Mouse (Mus musculus): ENCODE data around the gene Mpig6b. TPM values are rescaled to one million over a fixed set of nuclear protein-coding genes. Genes with fewer than 3 reads are reported as not detected.

Gene Mpig6b
- total RNA-seq, 2 experiments from 2014 or later, result 0.20 TPM; not detected in 1

DNA sequence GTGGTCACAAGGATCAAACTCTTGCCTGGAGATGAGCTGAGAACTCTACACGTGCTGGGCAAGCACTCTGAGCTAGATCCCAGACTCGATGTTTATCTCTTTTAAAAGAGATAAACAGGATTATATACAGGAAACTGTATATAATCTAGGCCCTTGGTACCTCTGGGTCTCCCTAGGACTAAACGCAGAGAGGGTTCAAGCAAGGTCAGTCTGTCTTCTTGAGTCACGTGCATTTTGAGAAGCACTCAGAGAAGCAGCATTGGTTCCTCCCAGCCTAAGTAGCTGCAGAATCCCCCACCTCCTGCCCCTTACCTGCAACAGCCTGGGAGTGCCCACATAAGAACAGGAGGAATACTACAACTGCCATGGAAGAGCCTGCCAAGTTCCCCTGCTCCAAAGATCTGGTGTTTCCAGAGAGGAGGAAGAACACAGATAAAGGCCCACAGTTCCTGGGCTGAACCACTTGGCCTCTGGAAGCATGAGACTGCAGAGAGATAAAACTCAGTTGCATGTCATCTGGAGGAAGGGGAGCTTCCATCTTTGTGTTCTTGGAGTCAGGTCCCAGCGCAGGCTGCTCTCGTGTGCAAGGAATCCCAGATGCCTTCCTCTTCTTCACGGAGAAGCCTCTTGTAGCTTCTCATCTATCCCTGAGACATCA lies 19.4 kb upstream of the Mpig6b start, which contains the start of gene Ly6g6f:
TSS of gene Ly6g6f (minus strand) at position 403 of the 658 bp plus-strand sequence.
- DNase-seq, result no peak

DNA sequence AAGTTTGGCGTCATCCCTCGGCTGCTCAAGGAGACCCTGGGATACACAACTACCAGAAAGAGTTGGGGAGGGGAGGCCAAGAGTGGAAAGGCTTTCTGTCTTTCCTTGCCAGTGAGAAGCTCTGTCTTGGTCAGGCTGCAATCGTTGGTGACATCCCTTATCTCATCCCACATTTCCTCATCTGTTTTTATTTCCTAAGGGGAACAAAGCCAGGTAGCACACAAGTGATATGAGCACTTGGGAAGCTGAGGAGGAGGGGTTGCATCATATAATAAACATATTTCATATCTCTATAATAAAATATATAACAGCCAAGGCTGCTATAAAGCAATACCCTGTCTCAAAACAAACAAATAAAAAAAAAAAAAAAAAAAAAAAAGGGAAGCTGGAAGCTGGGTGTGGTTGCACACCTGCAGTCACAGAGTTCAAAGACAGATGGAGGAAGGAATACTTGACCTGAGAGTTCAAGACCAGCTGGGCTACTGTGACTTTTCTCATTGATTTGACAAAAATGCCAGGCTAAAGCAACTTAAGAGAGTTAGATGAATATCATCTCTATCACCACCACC lies 18.0 kb upstream of the Mpig6b start:
- no peak for DNase-seq

DNA sequence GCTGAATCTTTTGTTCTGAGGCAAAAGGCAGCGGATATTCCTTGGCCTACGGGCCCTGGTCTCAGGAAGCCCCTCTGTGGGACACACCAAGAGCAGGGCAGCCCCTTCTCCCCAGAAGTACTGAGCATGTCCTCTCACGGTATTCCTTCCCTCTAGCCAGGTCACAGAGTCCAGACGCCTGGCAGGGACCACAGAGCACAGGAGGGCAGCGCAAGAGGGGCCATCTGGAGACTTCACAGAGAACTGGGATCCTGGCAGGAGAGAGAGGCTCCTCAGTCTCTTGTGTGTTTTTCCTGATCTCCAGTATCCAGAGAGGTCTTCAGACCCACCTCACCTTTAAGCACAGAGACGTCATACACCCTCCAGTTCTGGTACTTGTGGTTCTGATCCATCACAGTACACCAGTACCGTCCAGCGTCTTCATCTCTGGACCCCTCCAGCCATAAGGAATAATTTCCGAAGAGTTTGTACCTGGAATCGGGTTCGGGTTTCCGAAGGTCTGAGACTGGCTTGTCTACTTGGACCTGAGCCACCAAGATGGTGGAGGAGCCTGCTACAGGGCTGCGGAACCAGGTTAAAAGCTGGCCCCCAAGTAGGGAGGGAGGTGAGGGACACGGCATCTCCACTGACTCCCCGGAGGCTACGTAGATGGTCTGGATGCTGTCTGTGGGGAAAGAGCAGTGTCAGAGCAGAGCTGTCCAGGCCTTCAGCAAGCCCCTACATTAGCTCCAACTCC lies 17.0 kb upstream of the Mpig6b start:
- DNase-seq, result no peak

DNA sequence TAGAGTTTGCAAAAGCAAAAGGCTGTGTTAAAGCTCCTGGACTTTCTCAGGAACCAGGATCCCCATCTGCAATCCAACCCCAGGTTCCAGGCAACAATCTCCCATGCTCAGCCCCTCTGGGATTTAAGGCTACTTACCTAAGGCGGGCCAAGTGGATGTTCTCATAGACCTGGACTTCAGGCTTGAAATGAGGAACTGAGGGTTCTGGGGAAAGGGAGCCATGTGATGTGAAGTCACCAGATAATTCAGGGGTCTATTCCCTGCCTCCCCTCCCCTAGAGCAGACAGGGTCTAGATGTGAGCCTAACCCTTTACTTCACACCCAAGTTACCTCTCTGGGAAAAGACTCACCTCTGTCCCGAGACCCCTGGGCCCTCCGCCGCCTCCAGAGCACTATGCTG lies 14.7 kb upstream of the Mpig6b start:
- DNase-seq, result no peak

DNA sequence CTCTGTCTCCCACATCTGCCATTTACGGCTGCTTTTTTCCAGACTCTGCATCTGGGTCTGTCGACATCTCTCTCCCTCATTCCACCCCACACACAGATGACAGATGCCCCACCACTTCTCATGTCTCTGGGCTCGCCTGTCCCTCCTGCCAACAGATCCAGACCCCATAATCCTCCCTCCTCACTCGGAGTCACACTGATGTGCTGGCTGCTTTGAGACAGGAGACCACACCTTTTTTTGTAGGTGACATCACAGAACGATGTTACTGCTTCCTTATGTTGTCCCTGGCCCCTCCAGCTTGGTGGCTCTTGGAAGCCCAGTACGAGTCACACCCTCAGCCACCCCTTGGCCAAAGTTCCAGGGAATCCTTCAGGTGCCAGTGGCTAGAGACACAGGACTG lies 14.3 kb upstream of the Mpig6b start:
- no peak for DNase-seq

DNA sequence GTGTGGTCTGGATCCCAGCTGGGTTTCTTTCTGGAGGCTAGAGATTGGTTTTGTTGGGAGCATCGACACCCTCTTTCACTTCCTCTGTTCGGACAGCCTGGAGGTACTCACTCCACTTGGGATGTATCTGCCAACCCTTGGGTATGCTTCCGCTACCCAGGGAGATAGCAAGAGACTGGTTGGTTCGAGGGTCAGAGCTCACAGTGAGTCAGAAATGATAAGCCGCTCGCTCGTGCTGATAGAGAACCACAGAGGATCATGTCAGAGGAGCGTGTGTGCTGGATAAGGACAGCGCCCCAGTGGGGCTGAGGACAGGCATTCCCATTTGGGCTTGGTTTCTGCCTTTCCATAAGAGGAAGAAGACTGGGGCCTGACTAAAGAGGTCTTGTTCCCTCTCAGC lies 13.8 kb upstream of the Mpig6b start:
- no peak for DNase-seq

DNA sequence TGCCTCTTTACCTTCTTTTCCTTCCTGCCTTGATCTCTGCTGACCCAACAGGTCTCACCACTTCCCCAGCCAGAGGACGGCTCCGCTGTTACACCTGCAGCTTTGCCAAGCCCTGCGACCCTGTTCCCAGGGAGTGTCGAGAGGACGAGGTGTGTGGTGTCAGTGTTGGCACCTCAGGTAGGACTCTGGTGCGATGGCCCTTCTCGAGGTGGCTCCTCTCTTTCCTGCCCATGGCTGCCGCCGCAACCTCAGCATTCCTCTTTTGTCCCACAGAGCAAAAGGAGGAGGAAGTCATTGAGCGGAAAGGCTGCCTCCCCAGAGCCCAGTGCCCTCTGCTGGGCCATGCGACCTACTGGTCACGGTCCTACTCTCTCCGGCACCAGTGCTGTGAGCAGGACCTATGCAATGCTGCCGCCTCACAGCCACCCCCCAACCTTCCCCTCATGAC lies 11.8 kb upstream of the Mpig6b start, which contains the start of gene Ly6g6d:
TSS of gene Ly6g6d (minus strand) at position 280 of the 448 bp plus-strand sequence.
- peak; percentile 38 for DNase-seq

DNA sequence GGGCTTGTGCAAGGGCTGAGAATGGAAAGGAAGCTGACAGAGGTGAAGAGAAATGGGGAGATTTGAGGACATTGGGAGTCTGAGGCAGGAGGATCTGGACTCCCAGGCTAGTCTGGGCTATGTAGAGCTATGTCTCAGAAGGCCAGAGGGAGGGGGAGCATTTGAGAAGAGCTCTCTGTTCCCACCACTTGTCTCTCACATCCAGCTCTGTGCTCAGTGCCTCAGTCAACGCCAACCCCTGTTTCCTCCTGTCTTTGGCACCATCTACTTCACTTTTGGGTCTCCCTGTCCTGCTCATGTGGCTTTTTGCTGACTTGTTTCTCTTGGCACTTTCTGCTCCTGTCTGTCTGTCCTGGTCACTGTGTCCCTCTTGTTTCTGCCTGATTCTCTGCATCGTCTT lies 11.3 kb upstream of the Mpig6b start:
- DNase-seq, result no peak

DNA sequence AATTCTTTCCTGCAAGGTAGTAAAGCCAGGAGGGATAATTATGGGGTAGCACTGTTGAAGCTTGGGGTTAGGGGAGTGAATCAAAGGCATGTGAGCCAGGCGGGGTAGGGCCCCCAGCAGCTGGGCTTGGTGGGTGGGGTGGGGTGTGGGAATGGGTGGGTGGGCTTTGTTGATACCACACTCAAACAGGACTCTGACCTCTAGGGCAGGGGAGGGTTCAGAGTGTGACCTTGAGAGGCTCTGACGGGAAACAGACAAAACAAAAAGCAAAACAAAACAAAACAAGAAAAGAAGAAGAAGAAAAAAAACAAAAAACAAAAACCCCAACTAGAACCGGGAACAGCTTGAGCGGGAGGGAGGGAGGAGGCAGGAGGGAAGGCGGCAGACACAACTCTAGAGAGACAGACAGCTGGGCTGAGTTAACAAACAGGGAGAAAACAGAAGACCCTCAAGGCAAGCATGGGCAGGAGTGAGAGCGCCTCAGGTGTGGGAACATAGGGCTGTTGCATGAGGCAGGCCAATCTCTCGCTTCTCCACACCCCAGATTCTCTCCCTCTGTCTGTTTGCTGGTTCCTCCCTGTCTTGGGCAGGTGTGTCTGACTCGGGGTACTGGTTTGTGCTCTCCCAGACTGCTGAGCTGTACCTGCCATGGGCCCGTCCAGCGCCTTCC lies 10.7 kb upstream of the Mpig6b start, which contains the start of gene Ly6g6e:
TSS of gene Ly6g6e (plus strand) at position 396 of the 670 bp plus-strand sequence.
- no peak for DNase-seq

DNA sequence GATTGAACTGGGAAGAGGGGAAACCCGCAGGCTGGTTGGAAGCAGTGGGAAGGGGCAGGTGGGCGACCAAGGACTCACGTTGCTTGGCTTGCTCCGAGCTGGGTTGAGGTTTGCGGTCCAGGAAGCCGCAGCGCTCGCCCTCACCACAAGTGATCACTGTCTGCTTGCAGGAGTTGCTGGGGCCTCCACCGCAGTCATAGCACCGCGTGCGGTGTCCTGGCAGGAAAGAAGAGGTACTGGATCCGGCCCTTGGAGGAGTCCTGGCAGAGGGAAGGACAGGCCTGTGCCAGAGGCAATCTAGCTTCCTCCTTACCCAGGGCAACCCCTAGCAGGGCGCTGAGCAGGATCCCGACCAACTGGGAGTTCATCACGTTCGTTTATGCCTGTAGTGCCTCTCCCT lies 8.1 kb upstream of the Mpig6b start:
- no peak for DNase-seq

DNA sequence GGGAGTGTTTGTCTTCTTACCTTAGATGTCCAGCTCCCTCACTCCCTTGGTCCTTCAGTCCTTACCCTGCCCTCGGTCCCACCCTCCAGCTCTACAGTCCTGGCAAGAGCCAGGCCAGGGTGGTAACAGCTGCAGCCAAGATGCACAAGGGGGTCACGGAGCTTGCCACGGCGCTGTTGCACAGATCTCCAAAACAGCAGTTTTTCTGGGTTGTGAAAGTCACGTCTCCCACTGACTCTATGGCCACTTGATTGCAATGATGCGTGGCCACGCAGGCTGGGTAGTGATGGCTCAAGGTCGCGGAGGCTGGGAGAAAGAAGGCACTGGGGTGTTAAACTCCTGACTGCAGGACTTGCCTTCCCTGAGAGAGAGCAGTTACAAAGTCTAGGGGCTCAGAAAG lies 5.5 kb upstream of the Mpig6b start:
- DNase-seq, result no peak

DNA sequence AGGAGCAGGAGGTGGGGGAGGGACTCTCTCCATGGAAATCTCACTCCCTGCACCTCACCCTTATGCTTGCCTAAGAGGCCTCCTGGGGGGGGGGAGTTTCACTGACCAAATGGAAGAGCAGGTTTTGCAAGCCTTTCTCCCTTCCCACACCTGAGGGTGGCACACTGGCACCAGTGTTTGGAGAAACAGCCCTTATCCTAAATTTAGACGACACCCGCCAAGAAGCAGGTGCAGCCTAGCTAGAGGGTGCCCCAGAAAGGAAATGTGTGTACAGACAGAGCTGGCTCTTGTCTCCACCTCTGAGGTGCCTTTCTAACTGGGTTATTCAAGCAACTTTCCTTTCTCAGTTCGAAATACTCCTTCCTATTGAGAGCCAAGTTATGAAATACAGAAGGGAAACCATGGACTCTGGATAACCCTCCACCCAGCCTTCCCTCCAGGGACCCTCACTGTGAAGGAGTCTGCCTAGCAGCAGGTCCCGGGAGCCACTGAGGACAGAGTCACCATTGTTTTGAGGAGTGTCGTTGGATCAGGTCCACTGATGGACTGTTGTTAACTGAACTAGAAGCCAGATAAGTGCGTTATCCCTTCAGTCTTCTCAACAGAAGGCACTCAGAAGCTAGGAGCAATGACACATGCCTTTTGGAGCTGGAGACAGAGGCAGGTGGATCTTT lies 4.7 kb upstream of the Mpig6b start:
- DNase-seq, result no peak

DNA sequence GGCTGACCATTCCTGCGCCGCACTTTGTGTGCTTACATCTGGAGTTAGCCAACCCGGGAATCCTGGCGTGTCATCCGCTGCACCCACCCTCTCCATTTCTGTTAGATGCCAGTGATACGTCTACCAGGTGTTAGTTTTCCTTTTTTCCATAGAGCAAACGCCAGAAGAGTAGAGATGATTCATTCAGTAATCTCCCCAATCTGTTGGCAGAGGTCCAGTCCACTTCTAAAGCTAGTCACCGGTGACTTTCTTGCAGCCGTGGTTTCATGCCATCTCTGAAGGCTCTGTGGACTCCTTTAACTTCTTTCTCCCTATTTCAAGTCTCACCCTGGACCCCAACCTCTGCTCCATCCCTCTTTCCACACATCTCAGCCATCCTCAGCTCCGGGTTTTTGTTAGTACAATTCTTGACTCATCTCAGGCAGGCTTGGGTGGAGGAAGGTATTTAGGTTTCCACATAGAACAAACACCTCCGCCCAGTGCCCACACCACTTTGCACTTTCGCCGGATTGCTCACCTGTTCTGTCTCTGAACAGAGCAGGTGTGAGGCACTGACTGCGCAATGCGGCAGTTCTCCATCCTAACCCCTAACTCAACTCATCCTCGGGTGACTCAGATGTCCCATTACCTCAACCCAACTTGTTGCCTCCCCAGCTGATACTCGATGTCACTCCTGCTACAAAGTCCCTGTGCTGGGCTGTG lies 2.4 kb upstream of the Mpig6b start:
- no peak for DNase-seq

DNA sequence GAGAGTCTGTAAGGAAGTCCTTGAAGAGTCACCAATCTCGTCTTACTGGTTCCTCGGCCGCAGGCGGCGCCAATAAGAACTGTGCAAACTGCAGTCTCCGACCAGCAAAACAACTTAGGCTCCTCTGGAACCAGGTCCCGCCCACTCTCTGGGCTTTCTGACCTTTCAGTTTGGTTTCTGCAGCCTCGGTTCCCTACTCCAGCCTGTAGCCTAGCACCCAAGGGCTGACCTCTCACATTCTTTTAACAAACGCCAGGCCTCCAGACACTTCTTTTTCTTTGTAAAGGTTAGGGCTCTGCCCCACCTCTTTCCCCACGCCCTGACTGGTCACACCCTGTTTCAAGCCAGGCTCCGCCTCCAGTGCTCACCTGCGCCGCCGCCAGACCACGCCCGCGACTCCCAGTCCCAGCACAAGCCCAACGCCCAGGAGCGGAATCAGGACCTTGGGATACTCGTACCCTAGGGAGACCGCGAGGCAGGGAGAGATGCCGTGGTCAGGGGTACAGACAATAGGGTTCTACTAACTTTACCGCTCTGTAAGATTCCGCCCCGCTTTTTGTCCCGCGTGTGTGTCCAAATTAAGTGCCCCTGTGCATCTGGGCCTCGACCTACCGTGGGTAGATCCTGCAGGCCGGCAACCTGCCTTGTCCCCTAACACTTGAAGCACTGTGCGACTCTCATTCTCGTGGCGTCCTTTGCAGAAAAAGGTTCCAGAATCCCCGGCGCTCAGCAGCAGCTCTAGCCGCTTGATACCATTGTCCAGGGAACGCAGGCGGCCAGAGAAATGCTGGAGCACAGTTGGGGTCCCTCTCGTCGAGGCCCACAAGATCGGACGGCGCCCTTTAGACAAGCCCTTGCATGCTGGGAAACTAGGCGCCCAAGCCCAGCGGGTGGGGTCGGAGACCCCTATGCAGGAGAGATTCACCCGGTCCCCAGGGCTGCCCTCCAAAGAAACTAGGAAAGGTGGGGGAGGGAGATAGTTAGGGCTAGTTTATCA lies 735 bp downstream of the Mpig6b start, which contains the start of gene Ly6g6c:
TSS of gene Ly6g6c (plus strand) at position 438 of the 997 bp plus-strand sequence.
- peak; percentile 41 for DNase-seq

DNA sequence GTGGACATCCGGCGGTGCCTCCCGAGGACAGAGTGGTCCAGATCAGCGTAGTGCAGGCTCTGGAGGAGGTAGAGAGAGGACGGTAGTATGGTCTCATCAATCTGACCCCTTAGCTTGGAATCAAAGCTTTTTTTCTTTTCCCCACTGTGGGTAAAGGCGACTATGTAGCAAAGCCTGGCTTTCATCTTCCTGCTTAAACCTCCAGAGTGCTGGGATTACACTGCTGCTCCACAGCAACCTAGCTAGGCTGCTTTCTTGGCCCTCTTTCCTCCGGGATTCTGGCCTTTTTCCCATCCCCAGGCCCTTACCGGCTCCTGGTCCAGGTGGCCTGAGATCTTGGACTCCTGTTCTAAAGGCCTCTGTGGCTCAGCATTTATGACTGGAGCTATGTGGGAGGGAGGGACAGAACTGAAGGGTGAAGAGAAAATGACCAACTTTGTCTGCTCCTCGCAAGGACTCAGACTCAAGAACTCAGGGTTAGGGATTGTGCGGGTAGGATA lies 1.6 kb downstream of the Mpig6b start:
- DNase-seq, result no peak

DNA sequence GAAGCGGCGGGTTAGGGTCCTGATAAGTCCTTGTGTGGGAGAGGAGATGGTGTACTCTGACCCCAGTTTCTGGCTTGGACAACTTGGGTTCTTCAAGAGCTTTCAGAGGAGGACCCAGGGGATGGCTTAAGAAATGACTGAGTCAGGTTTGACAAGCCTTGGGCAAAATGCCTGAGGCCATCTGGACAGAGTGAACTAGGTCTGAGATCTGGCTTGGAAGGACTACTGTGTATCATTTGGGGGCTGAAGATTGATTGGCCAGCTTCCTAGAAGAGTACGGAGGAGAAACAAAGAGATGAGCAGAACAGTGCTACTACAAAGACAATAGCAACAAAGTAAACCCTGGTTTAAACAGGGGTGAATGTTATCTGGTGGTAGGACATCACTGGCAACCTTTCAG lies 2.5 kb downstream of the Mpig6b start:
- no peak for DNase-seq

DNA sequence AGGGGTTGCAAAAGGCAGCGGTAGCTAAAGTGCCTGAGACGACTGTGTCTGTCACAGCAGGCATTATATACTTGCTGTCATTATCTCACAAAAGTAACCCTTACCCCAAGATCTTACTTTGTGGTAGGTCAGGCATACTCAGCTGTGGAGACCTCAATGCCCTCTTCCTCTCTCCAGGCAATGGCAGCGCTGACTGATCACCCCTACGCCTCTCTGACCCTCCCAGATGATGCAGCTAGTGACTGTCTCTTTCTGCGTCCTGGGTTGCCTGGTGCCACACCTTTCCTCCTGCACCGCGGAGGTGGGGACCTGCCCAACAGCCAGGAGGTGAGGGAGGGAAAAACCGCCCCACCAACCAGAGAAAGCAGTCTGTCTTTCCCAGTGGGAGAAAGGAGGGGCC lies 4.7 kb downstream of the Mpig6b start:
- DNase-seq, result no peak

DNA sequence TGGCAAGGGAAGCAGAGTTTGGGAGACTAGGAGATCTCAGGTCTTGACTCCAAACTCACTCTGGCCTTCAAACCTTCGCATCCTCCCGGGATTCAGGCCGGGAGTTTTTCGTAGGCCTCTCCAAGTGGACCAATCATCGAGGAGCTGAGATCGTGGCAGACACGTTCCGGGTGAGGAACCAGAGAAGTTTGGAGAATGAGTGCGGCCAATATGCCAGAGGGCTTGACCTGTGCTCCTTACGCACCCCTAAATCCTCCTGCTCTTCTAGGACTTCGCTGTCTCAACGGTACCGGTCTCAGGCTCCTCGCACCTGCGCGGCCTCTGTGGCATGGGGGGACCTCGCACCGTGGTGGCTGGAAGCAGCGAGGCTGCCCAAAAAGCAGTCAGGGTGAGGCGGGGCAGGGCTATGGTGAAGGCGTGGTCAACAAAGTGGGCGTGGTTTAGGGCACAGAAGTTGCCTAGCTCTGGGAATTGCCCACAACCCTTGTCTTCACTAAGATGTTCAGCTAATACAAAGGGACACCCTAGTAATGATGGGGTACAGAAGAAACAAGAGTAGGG lies 5.2 kb downstream of the Mpig6b start:
- peak; percentile 40 for DNase-seq

DNA sequence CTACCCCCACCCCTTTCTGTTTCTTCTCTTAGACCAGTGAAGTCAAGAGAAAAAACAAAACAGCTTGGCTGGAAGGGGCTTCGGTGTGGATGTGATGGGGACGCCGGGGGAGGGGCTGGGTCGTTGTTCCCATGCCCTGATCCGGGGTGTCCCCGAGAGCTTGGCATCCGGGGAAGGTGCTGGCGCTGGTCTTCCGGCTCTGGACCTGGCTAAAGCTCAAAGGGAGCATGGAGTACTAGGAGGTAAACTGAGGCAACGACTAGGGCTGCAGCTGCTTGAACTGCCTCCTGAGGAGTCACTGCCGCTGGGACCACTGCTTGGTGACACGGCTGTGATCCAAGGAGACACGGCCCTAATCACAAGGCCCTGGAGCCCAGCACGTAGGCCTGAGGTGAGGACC lies 5.9 kb downstream of the Mpig6b start:
- no peak for DNase-seq
